Mouse (Mus musculus): ENCODE measurements around the gene Plxna1. TPM values are rescaled to one million over a fixed set of nuclear protein-coding genes. Genes with fewer than 3 reads are reported as not detected.

Gene Plxna1
- polyA plus RNA-seq, 1 experiment from 2014 or later = 19.5 TPM

DNA sequence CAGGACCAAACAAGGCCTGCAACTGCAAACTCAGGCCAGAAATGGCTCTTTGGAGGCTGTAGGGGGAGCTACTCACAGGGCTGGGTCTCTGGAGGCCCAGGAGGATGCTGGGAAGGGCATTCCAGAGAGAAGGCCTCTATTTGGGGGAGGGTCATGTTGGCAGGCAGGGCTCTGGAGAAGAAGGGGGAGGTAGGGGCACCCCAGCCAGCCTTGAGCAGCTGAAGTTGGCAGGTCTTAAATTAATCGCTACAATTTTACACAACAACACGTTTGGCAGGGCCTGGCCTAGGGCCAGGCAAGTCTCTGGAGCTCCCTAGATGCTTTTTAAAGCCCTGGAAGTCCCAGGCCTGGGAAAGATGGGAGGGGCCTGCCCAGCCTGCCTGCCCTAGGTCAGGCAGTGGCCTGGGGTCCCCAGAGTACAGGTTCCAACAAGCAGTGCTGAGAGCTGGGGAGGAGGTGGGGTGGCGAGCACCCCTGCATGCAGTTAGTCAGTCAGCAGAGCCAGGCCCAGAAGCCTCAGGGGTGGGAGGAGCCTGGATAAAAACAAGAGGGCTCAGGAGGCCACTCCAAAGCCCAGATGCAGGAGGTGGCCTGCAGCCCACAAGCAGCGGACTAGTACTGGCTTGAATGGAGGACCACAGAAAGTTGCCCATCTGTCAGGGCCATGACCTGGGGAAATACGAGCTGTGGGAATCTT, 10.8 kb downstream of the Plxna1 start:
- H3K9ac ChIP-seq (replicated peaks; ENCODE audit: low read length) = no peak overlapping the region; the same call in 1 of the 2 replicates
- H3K9me3 ChIP-seq (ENCODE audit: low read length) = no peaks in the 10 kb centered on the region
- peak; percentile 33 for ATAC-seq (ENCODE audit: low FRiP score, low TSS enrichment)
- H3K4me1 ChIP-seq (ENCODE audit: insufficient read depth, low read length) = peaks cover 46% of the 10 kb centered on the region
- H3K4me2 ChIP-seq (replicated peaks; ENCODE audit: low read depth, low read length) = no peak overlapping the region
- 25% methylated on average over 5 of the region's 5 CpGs for WGBS
- H3K27me3 ChIP-seq (ENCODE audit: insufficient read depth, low read length) = no peaks in the 10 kb centered on the region
- H3K27ac ChIP-seq (ENCODE audit: low read length) = peak overlapping the region; percentile 83
- no peak overlapping the region for H3K4me3 ChIP-seq (ENCODE audit: low read length)
- peaks cover 38% of the 10 kb centered on the region for H3K36me3 ChIP-seq (ENCODE audit: insufficient read depth, low read length)

GRCm38 (mm10) chr6:89350520-89350919, 11.9 kb downstream of the Plxna1 start:
- peaks cover 27% of the 10 kb centered on the region for H3K36me3 ChIP-seq (ENCODE audit: insufficient read depth, low read length)
- H3K4me1 ChIP-seq (ENCODE audit: insufficient read depth, low read length) = peaks cover 50% of the 10 kb centered on the region
- H3K9ac ChIP-seq (replicated peaks; ENCODE audit: low read length) = no peak overlapping the region
- ATAC-seq (ENCODE audit: low FRiP score, low TSS enrichment) = no peak
- H3K9me3 ChIP-seq (ENCODE audit: low read length) = no peaks in the 10 kb centered on the region
- no peaks in the 10 kb centered on the region for H3K27me3 ChIP-seq (ENCODE audit: insufficient read depth, low read length)
- H3K4me3 ChIP-seq (ENCODE audit: low read length) = no peak overlapping the region
- 98% methylated on average over 2 of the region's 2 CpGs for WGBS
- H3K4me2 ChIP-seq (replicated peaks; ENCODE audit: low read depth, low read length) = no peak overlapping the region
- H3K27ac ChIP-seq (ENCODE audit: low read length) = peak overlapping the region; percentile 83

DNA sequence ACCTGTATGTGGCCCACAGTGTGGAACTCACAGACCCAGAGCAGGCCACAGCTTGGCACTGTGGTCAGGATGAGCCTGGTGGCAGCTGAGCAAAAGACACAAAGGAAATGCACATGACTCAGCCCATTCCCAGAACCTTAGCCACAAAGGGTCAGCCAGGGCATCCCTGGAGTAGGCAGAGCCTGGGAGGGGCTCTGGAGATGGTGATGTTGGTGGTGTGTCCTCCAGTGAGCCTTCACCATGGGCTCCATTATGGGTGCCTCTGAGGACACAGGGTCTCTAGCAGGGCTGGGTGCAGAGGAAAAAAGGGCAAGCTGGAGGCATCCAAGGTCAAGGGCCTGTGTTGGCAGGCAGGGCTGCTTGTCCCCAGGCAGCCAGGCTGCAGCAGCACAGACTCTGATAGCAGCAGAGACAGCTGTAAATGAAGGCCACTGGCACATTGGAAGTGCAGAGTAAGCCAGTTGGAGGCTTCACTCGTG, 12.3 kb downstream of the Plxna1 start:
- ATAC-seq (ENCODE audit: low FRiP score, low TSS enrichment) = no peak
- Histone ChIP-seq H3K27me3 (ENCODE audit: insufficient read depth, low read length) (no peaks in the 10 kb centered on the region), H3K4me2 (replicated peaks; ENCODE audit: low read depth, low read length) (no peak overlapping the region), H3K9ac (replicated peaks; ENCODE audit: low read length) (no peak overlapping the region), H3K4me3 (ENCODE audit: low read length) (no peak overlapping the region), H3K9me3 (ENCODE audit: low read length) (no peaks in the 10 kb centered on the region), H3K36me3 (ENCODE audit: insufficient read depth, low read length) (peaks cover 27% of the 10 kb centered on the region), H3K27ac (ENCODE audit: low read length) (no peak overlapping the region), H3K4me1 (ENCODE audit: insufficient read depth, low read length) (peaks cover 52% of the 10 kb centered on the region)
- 67% methylated on average over 1 of the region's 1 CpGs for WGBS

- H3K4me3 ChIP-seq (ENCODE audit: low read length) = no peak overlapping the region
- no peaks in the 10 kb centered on the region for H3K27me3 ChIP-seq (ENCODE audit: insufficient read depth, low read length)
- no peaks in the 10 kb centered on the region for H3K9me3 ChIP-seq (ENCODE audit: low read length)
- ATAC-seq (ENCODE audit: low FRiP score, low TSS enrichment) = no peak
- H3K36me3 ChIP-seq (ENCODE audit: insufficient read depth, low read length) = peaks cover 31% of the 10 kb centered on the region
- H3K4me2 ChIP-seq (replicated peaks; ENCODE audit: low read depth, low read length) = no peak overlapping the region
- no peak overlapping the region for H3K27ac ChIP-seq (ENCODE audit: low read length)
- 92% methylated on average over 9 of the region's 9 CpGs for WGBS
- peaks cover 49% of the 10 kb centered on the region for H3K4me1 ChIP-seq (ENCODE audit: insufficient read depth, low read length)
- no peak overlapping the region for H3K9ac ChIP-seq (replicated peaks; ENCODE audit: low read length)
Observed at GRCm38 (mm10) chr6:89348363-89348762, 14.1 kb downstream of the Plxna1 start.

- no peaks in the 10 kb centered on the region for H3K9me3 ChIP-seq (ENCODE audit: low read length)
- H3K36me3 ChIP-seq (ENCODE audit: insufficient read depth, low read length) = peaks cover 34% of the 10 kb centered on the region
- no peak overlapping the region for H3K4me2 ChIP-seq (replicated peaks; ENCODE audit: low read depth, low read length)
- ATAC-seq (ENCODE audit: low FRiP score, low TSS enrichment) = no peak
- H3K9ac ChIP-seq (replicated peaks; ENCODE audit: low read length) = no peak overlapping the region
- peaks cover 44% of the 10 kb centered on the region for H3K4me1 ChIP-seq (ENCODE audit: insufficient read depth, low read length)
- WGBS = 89% methylated on average over 1 of the region's 1 CpGs
- H3K27me3 ChIP-seq (ENCODE audit: insufficient read depth, low read length) = no peaks in the 10 kb centered on the region
- H3K27ac ChIP-seq (ENCODE audit: low read length) = no peak overlapping the region
- no peak overlapping the region for H3K4me3 ChIP-seq (ENCODE audit: low read length)
Observed at GRCm38 (mm10) chr6:89347792-89348191, 14.6 kb downstream of the Plxna1 start.

DNA sequence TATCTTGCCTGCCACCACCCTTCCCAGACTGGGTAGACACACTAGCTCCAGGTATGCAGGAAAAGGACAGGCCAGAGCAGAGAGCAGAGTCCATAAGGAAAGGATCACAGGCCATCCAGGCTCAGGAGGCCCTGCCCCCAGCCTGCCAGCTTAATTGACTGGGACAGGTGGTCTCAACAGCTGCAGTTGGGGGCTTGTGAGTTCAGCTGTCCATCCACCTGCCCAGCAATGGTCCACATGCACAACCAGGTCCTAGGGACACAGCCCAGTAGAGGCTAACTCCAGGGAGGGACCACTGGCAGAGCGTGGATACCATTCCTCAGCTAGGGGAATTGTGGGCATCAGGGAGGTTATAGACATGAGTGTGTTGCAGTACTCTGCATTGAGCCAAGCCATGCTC, 16.6 kb downstream of the Plxna1 start:
- no peaks in the 10 kb centered on the region for H3K27me3 ChIP-seq (ENCODE audit: insufficient read depth, low read length)
- H3K27ac ChIP-seq (ENCODE audit: low read length) = peak overlapping the region; percentile 92
- peaks cover 25% of the 10 kb centered on the region for H3K4me1 ChIP-seq (ENCODE audit: insufficient read depth, low read length)
- H3K4me2 ChIP-seq (replicated peaks; ENCODE audit: low read depth, low read length) = no peak overlapping the region
- H3K9me3 ChIP-seq (ENCODE audit: low read length) = no peaks in the 10 kb centered on the region
- peak; percentile 13; the same call in 1 of the 2 replicates for ATAC-seq (ENCODE audit: low FRiP score, low TSS enrichment)
- H3K36me3 ChIP-seq (ENCODE audit: insufficient read depth, low read length) = peaks cover 51% of the 10 kb centered on the region
- 100% methylated on average over 1 of the region's 1 CpGs for WGBS
- H3K9ac ChIP-seq (replicated peaks; ENCODE audit: low read length) = peak overlapping the region; percentile 33; the same call in 1 of the 2 replicates
- no peak overlapping the region for H3K4me3 ChIP-seq (ENCODE audit: low read length)

- Histone ChIP-seq H3K4me2 (replicated peaks; ENCODE audit: low read depth, low read length) (0 out of 2 replicates have a peak overlapping the region, but pooled peaks have one; percentile 11), H3K4me1 (ENCODE audit: insufficient read depth, low read length) (peaks cover 23% of the 10 kb centered on the region), H3K4me3 (ENCODE audit: low read length) (no peak overlapping the region), H3K9ac (replicated peaks; ENCODE audit: low read length) (peak overlapping the region; percentile 33; the same call in 1 of the 2 replicates), H3K27ac (ENCODE audit: low read length) (peak overlapping the region; percentile 92), H3K36me3 (ENCODE audit: insufficient read depth, low read length) (peaks cover 55% of the 10 kb centered on the region), H3K9me3 (ENCODE audit: low read length) (no peaks in the 10 kb centered on the region), H3K27me3 (ENCODE audit: insufficient read depth, low read length) (no peaks in the 10 kb centered on the region)
- ATAC-seq (ENCODE audit: low FRiP score, low TSS enrichment) = peak; percentile 3; the same call in 1 of the 2 replicates
- WGBS = 35% methylated on average over 3 of the region's 3 CpGs
Observed at GRCm38 (mm10) chr6:89345486-89345785, 17.0 kb downstream of the Plxna1 start.

DNA sequence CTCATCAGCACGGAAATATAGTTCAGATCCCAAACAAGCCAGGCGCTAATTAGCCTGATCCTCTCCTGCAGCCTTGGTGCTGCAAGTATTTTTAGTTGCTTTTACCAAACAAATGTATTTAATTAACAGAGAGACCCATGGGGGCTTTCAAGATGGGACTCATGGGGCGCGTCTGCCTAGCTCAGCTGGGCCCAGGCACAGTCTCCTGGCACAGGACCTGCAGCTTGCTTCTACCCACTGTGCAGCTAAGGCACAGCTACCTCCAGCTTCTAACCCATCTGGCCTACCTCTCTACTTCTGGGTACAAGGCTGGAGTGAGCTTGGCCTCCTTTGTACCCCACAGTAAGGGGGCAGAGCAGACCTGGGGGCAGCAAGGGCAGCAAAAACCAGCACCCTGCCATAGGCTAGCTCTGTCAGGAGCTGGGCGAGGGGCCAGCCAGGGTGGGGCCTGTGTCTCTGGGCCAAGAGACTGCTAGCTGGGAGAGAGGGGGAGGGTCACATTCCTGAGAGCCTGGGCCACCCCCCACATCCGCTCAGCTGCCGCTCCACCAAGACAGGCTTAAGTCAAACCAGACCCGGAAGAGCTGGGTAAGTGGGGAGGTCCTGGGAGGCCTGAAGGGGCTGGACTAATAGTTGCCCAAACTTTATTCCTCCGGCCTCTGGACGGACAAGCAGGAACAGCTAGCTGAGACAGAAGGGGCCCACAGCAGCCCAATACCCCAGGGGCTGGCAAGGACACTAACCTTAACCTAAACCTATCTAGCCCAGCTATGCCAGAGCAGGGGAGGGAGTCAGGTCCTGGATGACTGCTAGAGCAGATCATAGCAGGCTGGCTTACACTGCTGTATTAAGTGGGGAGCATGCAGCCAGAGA, 17.6 kb downstream of the Plxna1 start:
- Histone ChIP-seq H3K4me2 (replicated peaks; ENCODE audit: low read depth, low read length) (peak overlapping the region; percentile 11), H3K36me3 (ENCODE audit: insufficient read depth, low read length) (peaks cover 57% of the 10 kb centered on the region), H3K4me1 (ENCODE audit: insufficient read depth, low read length) (peaks cover 23% of the 10 kb centered on the region), H3K4me3 (ENCODE audit: low read length) (no peak overlapping the region), H3K9ac (replicated peaks; ENCODE audit: low read length) (peak overlapping the region; percentile 42; the same call in 1 of the 2 replicates), H3K9me3 (ENCODE audit: low read length) (no peaks in the 10 kb centered on the region), H3K27ac (ENCODE audit: low read length) (peak overlapping the region; percentile 92), H3K27me3 (ENCODE audit: insufficient read depth, low read length) (no peaks in the 10 kb centered on the region)
- ATAC-seq (ENCODE audit: low FRiP score, low TSS enrichment) = peak; percentile 89
- 30% methylated on average over 10 of the region's 10 CpGs for WGBS

GRCm38 (mm10) chr6:89341981-89342380, 20.4 kb downstream of the Plxna1 start:
- H3K9me3 ChIP-seq (ENCODE audit: low read length) = no peaks in the 10 kb centered on the region
- peaks cover 60% of the 10 kb centered on the region for H3K36me3 ChIP-seq (ENCODE audit: insufficient read depth, low read length)
- 67% methylated on average over 4 of the region's 4 CpGs for WGBS
- H3K4me2 ChIP-seq (replicated peaks; ENCODE audit: low read depth, low read length) = no peak overlapping the region
- H3K4me3 ChIP-seq (ENCODE audit: low read length) = no peak overlapping the region
- H3K27ac ChIP-seq (ENCODE audit: low read length) = no peak overlapping the region
- peaks cover 23% of the 10 kb centered on the region for H3K4me1 ChIP-seq (ENCODE audit: insufficient read depth, low read length)
- no peaks in the 10 kb centered on the region for H3K27me3 ChIP-seq (ENCODE audit: insufficient read depth, low read length)
- no peak for ATAC-seq (ENCODE audit: low FRiP score, low TSS enrichment)
- no peak overlapping the region for H3K9ac ChIP-seq (replicated peaks; ENCODE audit: low read length)

Measured in kidney, embryonic 16.5 days (tissue).